Mouse (Mus musculus): ENCODE results near the gene Psmc1.

Gene Psmc1

DNA sequence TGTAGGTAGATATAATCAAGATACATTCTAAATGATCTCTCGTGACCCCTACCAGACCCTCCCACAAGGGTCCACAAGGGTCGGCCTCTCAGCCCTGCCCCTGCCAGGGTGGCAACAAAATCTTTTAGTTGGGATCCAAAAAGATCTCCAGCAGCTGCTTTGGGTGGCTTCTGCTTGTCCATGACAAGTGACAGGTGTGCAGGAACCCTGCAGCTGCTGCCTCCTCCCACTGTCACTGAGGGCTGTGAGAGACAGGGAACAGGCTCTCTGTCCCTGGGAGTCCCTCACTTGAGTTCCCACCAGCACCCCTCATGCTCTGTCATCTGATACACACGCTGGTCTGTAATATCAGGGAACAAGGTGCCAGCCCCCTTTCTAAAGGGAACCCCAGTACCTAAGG, 8.3 kb upstream of the Psmc1 start:
- no peak for DNase-seq (ENCODE audit: low read depth, low spot score)

DNA sequence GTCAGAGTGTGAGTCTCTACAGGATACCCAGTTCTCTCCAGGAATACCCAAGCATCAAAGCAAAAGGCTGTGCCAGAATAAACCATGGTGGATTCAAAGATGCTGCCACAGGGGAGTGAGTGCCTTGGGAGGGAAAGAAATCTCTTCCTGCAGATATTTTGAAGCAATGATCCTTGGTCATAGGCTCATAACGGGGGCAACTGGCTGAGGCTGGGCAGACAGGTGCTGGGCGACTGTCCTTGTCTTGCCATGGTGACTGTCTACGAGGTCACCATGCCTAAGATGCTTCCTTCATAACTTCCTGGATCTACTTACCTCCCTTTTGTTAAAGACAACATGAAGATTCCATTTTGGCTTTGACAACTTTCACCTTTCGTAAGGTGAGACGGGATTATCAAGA, 5.4 kb upstream of the Psmc1 start:
- Histone ChIP-seq H3K27me3 (ENCODE audit: control insufficient read depth, insufficient read depth, low read length, poor library complexity, severe bottlenecking) (no peaks in the 10 kb centered on the region), H3K36me3 (ENCODE audit: control insufficient read depth, insufficient read depth, low read length, poor library complexity, severe bottlenecking) (no peaks in the 10 kb centered on the region)
- DNase-seq (ENCODE audit: low read depth, low spot score): no peak

More for the DNA sequence above, 8.3 kb upstream of the Psmc1 start:
- Histone ChIP-seq H3K27me3 (ENCODE audit: control insufficient read depth, insufficient read depth, low read length, poor library complexity, severe bottlenecking) (no peaks in the 10 kb centered on the region), H3K36me3 (ENCODE audit: control insufficient read depth, insufficient read depth, low read length, poor library complexity, severe bottlenecking) (no peaks in the 10 kb centered on the region)

DNA sequence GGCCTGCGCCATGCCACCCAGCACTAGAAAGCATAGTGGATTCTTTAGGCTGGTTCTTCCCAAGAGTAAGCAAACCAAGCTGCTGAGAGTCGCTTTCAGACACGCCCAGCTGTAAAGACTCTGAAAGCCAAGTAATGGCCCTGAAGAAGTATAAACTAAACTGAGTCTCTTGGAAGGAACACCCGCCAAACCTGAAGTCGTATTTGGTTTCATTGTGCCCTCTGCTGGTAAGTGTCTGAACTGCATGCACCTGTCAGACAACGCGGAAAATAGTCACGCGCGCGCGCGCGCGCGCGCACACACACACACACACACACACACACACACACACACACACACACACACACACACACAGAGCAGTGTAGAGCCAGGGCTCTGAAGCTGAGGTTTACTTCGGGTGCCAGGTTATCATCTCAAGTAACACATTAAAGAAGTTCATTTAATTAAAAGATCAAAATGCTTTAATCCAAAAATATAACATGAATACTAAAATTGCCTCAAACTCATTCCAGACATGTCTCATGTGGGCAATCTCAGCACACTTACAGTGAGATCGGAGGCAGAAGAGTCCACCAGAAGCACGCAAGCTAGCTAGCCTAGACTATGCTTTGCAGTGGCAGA, 3.6 kb upstream of the Psmc1 start:
- peak; percentile 91 for DNase-seq (ENCODE audit: low read depth, low spot score)
- H3K36me3 ChIP-seq (ENCODE audit: control insufficient read depth, insufficient read depth, low read length, poor library complexity, severe bottlenecking): no peaks in the 10 kb centered on the region

DNA sequence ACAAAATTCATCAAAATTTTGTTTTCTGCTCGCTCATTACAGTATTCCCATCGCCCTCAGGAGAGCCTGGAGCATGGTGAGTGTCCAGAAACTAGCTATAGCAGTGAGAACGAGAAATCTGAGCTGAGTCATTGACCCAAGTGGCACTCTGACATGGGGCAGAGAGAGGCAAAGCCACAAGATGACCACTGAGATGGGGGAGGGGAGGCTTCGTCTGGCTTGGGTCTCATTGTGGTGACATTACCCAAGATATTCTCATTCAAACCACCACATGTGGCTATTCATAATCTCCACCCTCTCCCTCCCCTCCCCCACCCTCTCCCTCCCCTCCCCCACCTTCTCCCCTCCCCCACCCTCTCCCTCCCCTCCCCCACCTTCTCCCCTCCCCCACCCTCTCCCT, 2.5 kb upstream of the Psmc1 start:
- no peaks in the 10 kb centered on the region for H3K27me3 ChIP-seq (ENCODE audit: control insufficient read depth, insufficient read depth, low read length, poor library complexity, severe bottlenecking)
- no peaks in the 10 kb centered on the region for H3K36me3 ChIP-seq (ENCODE audit: control insufficient read depth, insufficient read depth, low read length, poor library complexity, severe bottlenecking)
- no peak for DNase-seq (ENCODE audit: low read depth, low spot score)

More for the DNA sequence above, 3.6 kb upstream of the Psmc1 start:
- no peaks in the 10 kb centered on the region for H3K27me3 ChIP-seq (ENCODE audit: control insufficient read depth, insufficient read depth, low read length, poor library complexity, severe bottlenecking)

DNA sequence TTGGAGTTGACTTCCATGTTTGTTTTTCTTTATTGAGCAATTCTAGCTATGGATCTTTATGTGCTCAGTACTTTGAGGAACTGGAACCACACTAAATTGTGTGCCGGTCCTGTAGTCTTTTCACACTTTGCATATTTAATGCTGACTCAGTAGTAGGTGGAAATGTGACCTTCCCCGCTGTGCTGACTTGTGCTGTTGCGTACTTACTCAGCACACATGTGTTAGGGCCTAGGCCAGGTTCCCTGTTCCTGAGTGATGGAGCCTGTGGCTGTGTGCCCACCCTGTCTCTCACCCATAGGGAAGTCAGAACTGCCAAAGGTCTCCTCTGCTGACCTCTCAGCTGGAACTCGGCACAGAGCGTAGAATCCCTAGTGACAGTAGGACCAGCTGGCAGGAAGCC, 6.0 kb downstream of the Psmc1 start:
- no peak for DNase-seq (ENCODE audit: low read depth, low spot score)
- H3K36me3 ChIP-seq (ENCODE audit: control insufficient read depth, insufficient read depth, low read length, poor library complexity, severe bottlenecking): peaks cover 11% of the 10 kb centered on the region

DNA sequence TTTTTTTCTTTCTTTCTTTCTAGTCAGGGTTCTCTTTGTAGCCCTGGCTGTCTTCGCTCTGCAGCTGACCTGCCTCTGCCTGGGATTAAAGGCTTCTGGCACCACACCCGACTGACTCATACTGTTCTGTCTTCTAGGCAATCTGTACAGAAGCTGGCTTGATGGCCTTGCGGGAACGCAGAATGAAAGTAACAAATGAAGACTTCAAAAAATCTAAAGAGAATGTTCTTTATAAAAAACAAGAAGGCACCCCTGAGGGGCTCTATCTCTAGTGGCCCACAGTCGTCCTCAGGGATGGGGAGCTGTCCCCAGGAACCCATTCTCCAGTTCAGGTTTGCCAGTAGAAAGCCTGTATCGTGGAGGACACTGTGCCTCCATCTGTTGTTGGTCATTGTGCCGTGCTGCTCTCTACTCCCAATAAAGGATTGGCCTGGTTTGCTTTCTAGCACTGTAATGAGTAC, 13.0 kb downstream of the Psmc1 start:
- H3K27me3 ChIP-seq (ENCODE audit: control insufficient read depth, insufficient read depth, low read length, poor library complexity, severe bottlenecking): no peaks in the 10 kb centered on the region
- DNase-seq (ENCODE audit: low read depth, low spot score): no peak
- peaks cover 10% of the 10 kb centered on the region for H3K36me3 ChIP-seq (ENCODE audit: control insufficient read depth, insufficient read depth, low read length, poor library complexity, severe bottlenecking)

More for the DNA sequence above, 6.0 kb downstream of the Psmc1 start:
- no peaks in the 10 kb centered on the region for H3K27me3 ChIP-seq (ENCODE audit: control insufficient read depth, insufficient read depth, low read length, poor library complexity, severe bottlenecking)

DNA sequence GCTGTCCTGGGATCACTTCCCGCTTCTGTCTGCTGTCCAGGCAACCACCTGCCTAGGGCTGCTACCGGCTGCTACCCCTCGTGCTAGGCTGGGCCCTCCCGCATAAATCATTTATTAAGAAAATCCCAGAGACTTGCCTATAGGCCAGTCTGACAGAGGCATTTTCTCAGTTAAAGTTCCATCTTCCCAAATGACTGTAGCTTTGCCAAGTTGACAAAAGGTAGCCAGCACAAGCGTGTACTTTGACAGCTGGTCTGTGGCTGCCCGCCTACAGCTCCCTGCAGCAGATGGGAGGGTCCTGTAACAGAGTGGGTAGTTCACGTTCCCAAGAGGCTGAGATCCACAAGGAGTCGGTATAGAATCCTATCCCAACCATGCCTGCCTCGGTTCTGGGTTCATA, 13.5 kb downstream of the Psmc1 start:
- DNase-seq (ENCODE audit: low read depth, low spot score): no peak
- H3K36me3 ChIP-seq (ENCODE audit: control insufficient read depth, insufficient read depth, low read length, poor library complexity, severe bottlenecking): peaks cover 8% of the 10 kb centered on the region

DNA sequence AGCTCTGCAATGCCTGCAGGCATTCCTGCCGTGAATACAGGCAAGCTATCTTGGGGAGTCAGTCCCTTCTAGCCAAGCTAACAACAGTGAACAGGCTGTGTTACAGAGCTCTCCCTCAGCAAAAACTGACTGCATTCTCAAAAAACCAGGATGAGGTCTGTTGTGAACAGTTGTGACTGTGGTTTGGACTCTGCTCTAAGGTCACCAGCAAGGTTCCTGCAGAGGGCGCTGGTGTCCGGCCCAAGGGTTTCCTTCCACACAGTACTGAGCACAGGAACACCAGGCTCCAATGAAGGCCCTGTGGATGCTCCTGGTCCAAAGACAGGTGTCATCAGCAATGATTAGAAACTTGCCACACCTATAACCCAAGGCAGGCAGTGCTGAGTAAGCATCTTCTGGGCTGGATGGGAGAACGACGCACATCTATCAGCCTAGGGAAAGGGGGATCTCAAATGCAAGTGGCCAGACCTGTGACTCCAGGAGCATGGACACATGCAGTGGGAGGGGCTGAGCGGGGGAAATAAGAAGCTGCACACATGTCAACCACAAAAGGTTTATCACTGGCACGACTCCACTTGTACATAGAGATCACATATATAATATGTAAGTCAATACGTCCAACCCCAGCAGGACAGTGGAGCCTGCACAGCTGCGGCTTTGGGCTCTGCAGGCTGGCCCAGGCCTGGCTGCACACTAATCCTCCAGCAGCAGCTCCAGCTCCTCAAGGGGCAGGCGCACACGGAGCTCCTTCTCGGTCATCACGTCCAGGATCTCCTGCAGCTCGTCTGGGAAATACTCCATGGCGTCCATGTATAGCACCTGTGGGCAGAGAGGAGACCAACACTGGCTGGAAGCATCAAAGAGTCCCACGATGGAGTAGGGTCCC, 15.2 kb downstream of the Psmc1 start:
- Histone ChIP-seq H3K36me3 (ENCODE audit: control insufficient read depth, insufficient read depth, low read length, poor library complexity, severe bottlenecking) (peaks cover 9% of the 10 kb centered on the region), H3K27me3 (ENCODE audit: control insufficient read depth, insufficient read depth, low read length, poor library complexity, severe bottlenecking) (no peaks in the 10 kb centered on the region)
- DNase-seq (ENCODE audit: low read depth, low spot score): peak; percentile 32

More for the DNA sequence above, 13.5 kb downstream of the Psmc1 start:
- no peaks in the 10 kb centered on the region for H3K27me3 ChIP-seq (ENCODE audit: control insufficient read depth, insufficient read depth, low read length, poor library complexity, severe bottlenecking)

DNA sequence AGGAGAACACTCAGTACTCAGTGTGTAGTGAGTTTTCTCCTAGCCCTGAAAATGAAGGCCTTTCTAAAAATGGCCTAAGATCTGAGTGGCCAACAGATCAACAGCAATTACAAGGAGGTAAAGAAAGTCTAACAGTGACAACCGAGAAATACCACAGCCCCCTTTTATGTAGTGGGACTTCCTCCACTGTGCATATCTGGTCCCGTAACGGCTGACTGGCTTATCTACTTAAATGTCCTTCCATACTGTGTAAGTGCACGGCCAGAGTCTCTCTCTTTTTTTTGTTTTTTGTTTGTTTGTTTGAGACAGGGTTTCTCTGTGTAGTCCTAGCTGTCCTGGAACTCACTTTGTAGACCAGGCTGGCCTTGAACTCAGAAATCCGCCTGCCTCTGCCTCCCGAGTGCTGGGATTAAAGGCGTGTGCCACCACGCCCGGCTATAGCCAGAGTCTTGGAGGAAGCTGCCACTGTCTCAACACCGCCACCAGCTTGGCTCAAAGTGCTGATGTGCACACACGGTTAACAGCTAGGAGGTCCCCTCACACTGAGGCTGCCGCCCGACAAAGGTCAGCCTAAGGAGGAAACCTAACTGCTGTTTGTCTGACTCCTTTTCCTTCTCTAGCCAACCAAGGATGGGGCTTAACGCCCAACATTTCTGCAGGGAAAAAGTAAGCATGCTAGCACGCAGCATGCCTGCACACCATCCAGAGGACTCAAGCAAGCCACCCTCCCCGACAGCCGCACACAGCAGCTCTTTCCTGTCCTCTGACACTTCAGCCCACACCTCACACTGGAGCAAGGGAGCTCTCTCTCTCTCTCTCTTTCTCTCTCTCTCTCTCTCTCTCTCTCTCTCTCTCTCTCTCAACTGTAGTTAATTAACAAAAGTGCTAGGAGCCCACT, 17.3 kb downstream of the Psmc1 start:
- Histone ChIP-seq H3K27me3 (ENCODE audit: control insufficient read depth, insufficient read depth, low read length, poor library complexity, severe bottlenecking) (no peaks in the 10 kb centered on the region), H3K36me3 (ENCODE audit: control insufficient read depth, insufficient read depth, low read length, poor library complexity, severe bottlenecking) (peaks cover 10% of the 10 kb centered on the region)
- DNase-seq (ENCODE audit: low read depth, low spot score): no peak

DNA sequence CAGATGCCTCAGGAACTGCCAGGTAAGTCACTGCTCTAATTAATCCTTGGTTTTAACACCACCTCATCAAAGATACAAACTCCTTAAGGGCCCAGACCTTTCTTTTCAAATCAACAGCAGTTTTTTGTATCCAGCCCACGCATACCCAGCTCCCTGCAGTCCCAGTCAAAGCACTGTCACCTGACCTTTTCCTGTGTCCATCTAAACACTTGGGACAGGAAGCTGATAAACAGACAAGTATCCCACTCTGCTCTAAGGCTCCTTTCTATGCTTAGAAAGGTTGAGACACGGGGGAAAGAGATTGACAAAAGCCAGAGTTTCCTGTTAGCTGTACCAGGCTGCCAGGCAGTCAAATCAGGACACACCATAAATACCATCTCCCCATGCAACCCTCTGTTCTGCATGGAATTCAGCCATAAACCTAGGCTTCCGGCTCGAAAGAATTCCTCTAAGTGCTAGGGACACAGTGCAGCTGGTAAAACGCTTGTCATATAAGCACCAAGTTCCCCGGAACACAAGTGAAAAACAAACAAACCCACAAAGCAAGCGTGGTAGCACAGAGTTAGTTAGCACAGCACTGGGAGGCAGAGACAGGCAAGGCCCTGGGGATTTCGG, 18.0 kb downstream of the Psmc1 start:
- Histone ChIP-seq H3K27me3 (ENCODE audit: control insufficient read depth, insufficient read depth, low read length, poor library complexity, severe bottlenecking) (no peaks in the 10 kb centered on the region), H3K36me3 (ENCODE audit: control insufficient read depth, insufficient read depth, low read length, poor library complexity, severe bottlenecking) (peaks cover 10% of the 10 kb centered on the region)
- no peak for DNase-seq (ENCODE audit: low read depth, low spot score)

DNA sequence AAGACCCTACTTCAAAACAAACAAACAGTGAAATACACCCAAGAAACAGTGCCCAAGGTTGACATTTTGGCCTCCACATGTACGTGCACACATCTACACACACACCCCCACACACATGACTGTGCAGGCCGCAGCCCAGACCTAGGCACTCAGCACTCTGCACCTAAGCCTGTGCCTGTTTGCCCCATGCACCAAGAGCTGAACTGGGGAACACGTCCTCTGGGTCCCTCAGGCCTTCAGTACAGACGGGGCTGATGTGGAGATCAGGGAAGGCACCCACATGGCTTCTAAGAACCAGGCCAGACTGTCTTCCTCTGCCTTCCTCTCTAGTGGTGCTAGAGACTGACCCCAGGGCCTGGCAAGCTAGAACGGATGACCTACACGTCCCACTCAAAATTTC, 18.6 kb downstream of the Psmc1 start:
- no peak for DNase-seq (ENCODE audit: low read depth, low spot score)
- Histone ChIP-seq H3K36me3 (ENCODE audit: control insufficient read depth, insufficient read depth, low read length, poor library complexity, severe bottlenecking) (peaks cover 9% of the 10 kb centered on the region), H3K27me3 (ENCODE audit: control insufficient read depth, insufficient read depth, low read length, poor library complexity, severe bottlenecking) (no peaks in the 10 kb centered on the region)

DNA sequence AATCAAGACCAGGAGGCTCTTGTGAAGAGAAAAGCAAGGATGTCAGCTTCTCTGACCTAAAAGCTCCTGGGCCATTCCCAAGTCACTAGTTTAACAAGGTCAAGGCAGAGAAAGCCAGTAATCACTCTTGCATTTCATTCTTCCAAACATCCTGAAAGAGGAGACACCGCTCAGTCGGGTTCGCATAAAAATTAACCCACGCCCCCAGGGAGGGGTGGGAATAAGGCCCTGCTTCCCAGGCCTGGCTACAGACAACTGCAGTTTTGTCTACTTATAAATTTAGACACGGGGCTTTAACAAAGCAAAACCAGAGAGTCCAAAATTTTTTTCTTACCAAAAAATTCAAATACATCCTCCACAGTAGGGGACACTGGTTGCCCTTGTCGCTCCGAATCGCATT, 19.0 kb downstream of the Psmc1 start:
- Histone ChIP-seq H3K36me3 (ENCODE audit: control insufficient read depth, insufficient read depth, low read length, poor library complexity, severe bottlenecking) (peaks cover 10% of the 10 kb centered on the region), H3K27me3 (ENCODE audit: control insufficient read depth, insufficient read depth, low read length, poor library complexity, severe bottlenecking) (no peaks in the 10 kb centered on the region)
- DNase-seq (ENCODE audit: low read depth, low spot score): no peak

DNA sequence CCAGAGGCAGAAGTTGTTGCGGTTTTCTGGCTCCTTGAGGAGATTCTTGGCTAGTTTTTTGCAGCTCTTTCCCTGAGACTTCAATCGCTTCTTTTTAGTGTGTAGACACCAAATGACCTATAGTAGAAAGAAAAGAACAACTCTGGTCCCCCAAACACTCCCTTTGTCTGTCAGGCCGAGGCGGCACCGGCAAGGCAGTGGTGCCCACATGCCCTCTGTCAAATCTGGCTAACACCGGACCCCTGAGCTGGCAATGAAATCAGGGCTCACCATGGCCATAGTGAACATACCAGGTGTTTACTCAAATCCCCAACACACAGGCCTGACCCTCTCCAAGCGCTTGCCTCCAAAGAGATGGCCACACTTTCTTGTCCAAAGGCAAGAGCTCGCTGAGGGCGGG, 21.2 kb downstream of the Psmc1 start:
- no peak for DNase-seq (ENCODE audit: low read depth, low spot score)
- Histone ChIP-seq H3K36me3 (ENCODE audit: control insufficient read depth, insufficient read depth, low read length, poor library complexity, severe bottlenecking) (peaks cover 11% of the 10 kb centered on the region), H3K27me3 (ENCODE audit: control insufficient read depth, insufficient read depth, low read length, poor library complexity, severe bottlenecking) (no peaks in the 10 kb centered on the region)

DNA sequence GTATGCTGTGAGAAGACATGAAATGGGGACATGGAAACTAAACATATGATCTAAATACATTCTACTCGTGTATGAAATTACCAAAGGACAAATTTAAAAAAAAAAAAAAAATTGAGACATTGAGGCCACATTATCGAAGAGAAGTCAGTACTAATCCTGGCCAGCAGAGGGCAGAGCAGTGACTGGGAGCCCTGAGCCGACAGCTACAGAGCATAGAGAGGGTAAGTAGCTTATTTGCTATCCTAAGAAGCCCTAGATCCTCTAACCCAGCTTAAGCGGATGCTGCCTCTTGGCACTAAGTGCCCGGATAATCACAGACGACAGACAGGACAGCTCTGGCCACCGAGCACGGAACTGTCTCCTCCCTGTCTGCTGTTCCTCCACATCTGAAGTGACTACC, 21.7 kb downstream of the Psmc1 start:
- H3K27me3 ChIP-seq (ENCODE audit: control insufficient read depth, insufficient read depth, low read length, poor library complexity, severe bottlenecking): no peaks in the 10 kb centered on the region
- peaks cover 11% of the 10 kb centered on the region for H3K36me3 ChIP-seq (ENCODE audit: control insufficient read depth, insufficient read depth, low read length, poor library complexity, severe bottlenecking)
- peak; percentile 85 for DNase-seq (ENCODE audit: low read depth, low spot score)

Data from splenic B cell, adult 2 months (primary cell).